Mouse (Mus musculus): ENCODE measurements around the gene Tmem183a. TPM values are rescaled to one million over a fixed set of nuclear protein-coding genes. Genes with fewer than 3 reads are reported as not detected.

Gene Tmem183a
- total and polyA plus RNA-seq, 2 experiments from 2014 or later, result 125 to 286 TPM

GRCm38 (mm10) chr1:134336958-134337710 is 24.6 kb downstream of the Tmem183a start:
- H3K4me1 ChIP-seq (ENCODE audit: insufficient read depth, low read length), result peaks cover 3% of the 10 kb centered on the region; the same call in 1 of the 2 replicates
- H3K4me3 ChIP-seq (ENCODE audit: low read depth, low read length), result no peak overlapping the region
- no peaks in the 10 kb centered on the region for H3K36me3 ChIP-seq (ENCODE audit: insufficient read depth, low read length)
- DNase-seq (ENCODE audit: low spot score) (no peak), ATAC-seq (ENCODE audit: low FRiP score) (no peak)
- no peak overlapping the region for H3K27ac ChIP-seq (ENCODE audit: low read depth, low read length)
- H3K9me3 ChIP-seq (ENCODE audit: low read length), result no peaks in the 10 kb centered on the region
- no peak for TF ChIP-seq CTCF (IDR thresholded peaks at IDR 0.05)
- no peak overlapping the region for H3K4me2 ChIP-seq (ENCODE audit: low read depth, low read length, poor library complexity, severe bottlenecking)
- no peaks in the 10 kb centered on the region for H3K27me3 ChIP-seq (ENCODE audit: insufficient read depth, low read length)
- no peak overlapping the region for H3K9ac ChIP-seq (replicated peaks; ENCODE audit: low read length, poor library complexity, severe bottlenecking)
- WGBS, result 81% methylated on average over 11 of the region's 11 CpGs

- no peak overlapping the region for H3K27ac ChIP-seq (ENCODE audit: low read depth, low read length)
- TF ChIP-seq CTCF (IDR thresholded peaks at IDR 0.05), result no peak
Observed at GRCm38 (mm10) chr1:134335924-134336810, 25.6 kb downstream of the Tmem183a start.

GRCm38 (mm10) chr1:134335211-134335923 is 26.4 kb downstream of the Tmem183a start:
- Histone ChIP-seq H3K9me3 (ENCODE audit: low read length) (no peaks in the 10 kb centered on the region), H3K36me3 (ENCODE audit: insufficient read depth, low read length) (no peaks in the 10 kb centered on the region), H3K4me3 (ENCODE audit: low read depth, low read length) (no peak overlapping the region), H3K4me2 (ENCODE audit: low read depth, low read length, poor library complexity, severe bottlenecking) (no peak overlapping the region), H3K4me1 (ENCODE audit: insufficient read depth, low read length) (peaks cover 3% of the 10 kb centered on the region; the same call in 1 of the 2 replicates), H3K27me3 (ENCODE audit: insufficient read depth, low read length) (no peaks in the 10 kb centered on the region), H3K27ac (ENCODE audit: low read depth, low read length) (no peak overlapping the region), H3K9ac (replicated peaks; ENCODE audit: low read length, poor library complexity, severe bottlenecking) (no peak overlapping the region)
- ATAC-seq (ENCODE audit: low FRiP score) (no peak), DNase-seq (ENCODE audit: low spot score) (no peak)
- 73% methylated on average over 13 of the region's 13 CpGs for WGBS
- TF ChIP-seq CTCF (IDR thresholded peaks at IDR 0.05), result no peak

More at GRCm38 (mm10) chr1:134335924-134336810, 25.6 kb downstream of the Tmem183a start:
- Histone ChIP-seq H3K4me3 (ENCODE audit: low read depth, low read length) (no peak overlapping the region), H3K9me3 (ENCODE audit: low read length) (no peaks in the 10 kb centered on the region), H3K4me1 (ENCODE audit: insufficient read depth, low read length) (peaks cover 3% of the 10 kb centered on the region; the same call in 1 of the 2 replicates), H3K9ac (replicated peaks; ENCODE audit: low read length, poor library complexity, severe bottlenecking) (no peak overlapping the region), H3K36me3 (ENCODE audit: insufficient read depth, low read length) (no peaks in the 10 kb centered on the region), H3K4me2 (ENCODE audit: low read depth, low read length, poor library complexity, severe bottlenecking) (no peak overlapping the region), H3K27me3 (ENCODE audit: insufficient read depth, low read length) (no peaks in the 10 kb centered on the region)
- ATAC-seq (ENCODE audit: low FRiP score) (no peak), DNase-seq (ENCODE audit: low spot score) (peak; percentile 22)
- 90% methylated on average over 12 of the region's 12 CpGs for WGBS

- peaks cover 3% of the 10 kb centered on the region; the same call in 1 of the 2 replicates for H3K4me1 ChIP-seq (ENCODE audit: insufficient read depth, low read length)
- no peaks in the 10 kb centered on the region for H3K9me3 ChIP-seq (ENCODE audit: low read length)
- no peak for DNase-seq (ENCODE audit: low spot score)
- WGBS, result 82% methylated on average over 7 of the region's 7 CpGs
- no peak for TF ChIP-seq CTCF (IDR thresholded peaks at IDR 0.05)
- no peak for ATAC-seq (ENCODE audit: low FRiP score)
- H3K9ac ChIP-seq (replicated peaks; ENCODE audit: low read length, poor library complexity, severe bottlenecking), result no peak overlapping the region
- no peaks in the 10 kb centered on the region for H3K27me3 ChIP-seq (ENCODE audit: insufficient read depth, low read length)
- H3K4me2 ChIP-seq (ENCODE audit: low read depth, low read length, poor library complexity, severe bottlenecking), result no peak overlapping the region
- H3K36me3 ChIP-seq (ENCODE audit: insufficient read depth, low read length), result 0 out of 2 replicates have a peak, but pooled peaks cover 2% of the 10 kb centered on the region
- no peak overlapping the region for H3K4me3 ChIP-seq (ENCODE audit: low read depth, low read length)
- no peak overlapping the region for H3K27ac ChIP-seq (ENCODE audit: low read depth, low read length)
Observed at GRCm38 (mm10) chr1:134334111-134334827, 27.5 kb downstream of the Tmem183a start.
